Mouse (Mus musculus): ENCODE results near the gene Tmem144. TPM values are rescaled to one million over a fixed set of nuclear protein-coding genes. Genes with fewer than 3 reads are reported as not detected.
A peak's percentile ranks its signal among the peaks of the same experiment; 100 is the strongest.

Tmem144 gene
- polyA plus RNA-seq, 1 experiment: 0.60 TPM

GRCm38 (mm10) chr3:79829289-79829688 is 23.3 kb downstream of the Tmem144 start:
- TF ChIP-seq POLR2A (IDR thresholded peaks at IDR 0.05; ENCODE audit: borderline replicate concordance, extremely low read depth, insufficient read depth, insufficient read length, poor library complexity, severe bottlenecking): no peak
- no peak for TF ChIP-seq CTCF (IDR thresholded peaks at IDR 0.05; ENCODE audit: borderline replicate concordance, extremely low read depth, insufficient read depth, insufficient read length)
- no peak for DNase-seq (ENCODE audit: low read depth)

DNA sequence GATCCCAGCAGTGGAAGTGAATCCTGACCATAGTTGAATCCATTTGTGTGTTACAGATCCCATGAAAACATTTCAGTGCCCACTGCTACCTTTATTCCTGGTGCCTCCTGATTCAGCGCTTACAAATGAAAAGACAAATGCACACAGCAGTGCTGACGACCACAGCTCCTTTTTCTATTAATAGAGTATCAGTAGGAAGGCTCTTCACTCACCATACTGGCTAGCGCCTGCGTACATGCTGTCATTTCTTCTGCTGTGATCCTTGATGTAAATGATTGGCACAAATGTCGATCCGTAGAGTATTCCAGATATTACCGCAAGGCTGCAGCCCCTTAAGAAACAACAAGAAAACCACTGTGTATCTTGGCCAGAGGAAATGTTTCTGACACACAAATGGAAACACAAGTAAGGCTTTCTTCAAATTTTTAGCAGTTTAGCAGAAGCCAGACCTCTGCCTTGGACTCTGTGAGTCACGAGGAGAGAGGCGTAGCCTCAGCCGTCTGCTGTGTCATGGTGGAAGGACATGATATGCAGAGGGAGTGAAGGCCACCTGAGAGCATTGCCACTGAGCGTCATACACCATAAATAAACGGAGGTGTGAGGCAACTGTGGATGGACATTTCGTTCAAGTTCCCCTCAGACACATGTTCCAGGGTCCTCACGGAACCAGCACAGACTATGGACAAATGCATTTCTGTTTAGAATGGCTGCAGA is 27.3 kb downstream of the Tmem144 start:
- no peak for DNase-seq (ENCODE audit: low read depth)
- no peak for TF ChIP-seq POLR2A (IDR thresholded peaks at IDR 0.05; ENCODE audit: borderline replicate concordance, extremely low read depth, insufficient read depth, insufficient read length, poor library complexity, severe bottlenecking)
- TF ChIP-seq CTCF (IDR thresholded peaks at IDR 0.05; ENCODE audit: borderline replicate concordance, extremely low read depth, insufficient read depth, insufficient read length): no peak

GRCm38 (mm10) chr3:79823176-79823575 is 29.4 kb downstream of the Tmem144 start:
- DNase-seq (ENCODE audit: low read depth): no peak
- TF ChIP-seq POLR2A (IDR thresholded peaks at IDR 0.05; ENCODE audit: borderline replicate concordance, extremely low read depth, insufficient read depth, insufficient read length, poor library complexity, severe bottlenecking) (no peak), CTCF (IDR thresholded peaks at IDR 0.05; ENCODE audit: borderline replicate concordance, extremely low read depth, insufficient read depth, insufficient read length) (no peak)

DNA sequence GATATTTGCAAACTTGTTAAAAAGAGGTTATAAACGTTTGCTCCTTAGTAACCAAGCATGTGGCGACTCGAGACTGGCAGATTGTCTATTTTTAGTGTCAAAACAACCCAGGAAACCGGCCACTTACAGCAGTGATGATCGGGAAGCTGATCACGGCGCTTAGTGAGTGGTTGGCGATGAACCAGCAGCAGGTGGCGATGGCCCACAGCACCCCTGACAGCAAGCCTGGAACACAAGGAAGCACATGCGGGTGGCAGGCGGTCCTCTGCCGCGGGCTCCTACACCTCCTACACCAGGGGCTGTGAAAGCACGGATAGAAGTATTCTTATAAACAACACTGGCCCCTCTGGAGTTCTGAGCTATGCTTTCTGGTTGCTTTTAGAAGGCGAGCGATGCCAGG is 31.4 kb downstream of the Tmem144 start:
- TF ChIP-seq POLR2A (IDR thresholded peaks at IDR 0.05; ENCODE audit: borderline replicate concordance, extremely low read depth, insufficient read depth, insufficient read length, poor library complexity, severe bottlenecking) (no peak), CTCF (IDR thresholded peaks at IDR 0.05; ENCODE audit: borderline replicate concordance, extremely low read depth, insufficient read depth, insufficient read length) (no peak)
- no peak for DNase-seq (ENCODE audit: low read depth)

DNA sequence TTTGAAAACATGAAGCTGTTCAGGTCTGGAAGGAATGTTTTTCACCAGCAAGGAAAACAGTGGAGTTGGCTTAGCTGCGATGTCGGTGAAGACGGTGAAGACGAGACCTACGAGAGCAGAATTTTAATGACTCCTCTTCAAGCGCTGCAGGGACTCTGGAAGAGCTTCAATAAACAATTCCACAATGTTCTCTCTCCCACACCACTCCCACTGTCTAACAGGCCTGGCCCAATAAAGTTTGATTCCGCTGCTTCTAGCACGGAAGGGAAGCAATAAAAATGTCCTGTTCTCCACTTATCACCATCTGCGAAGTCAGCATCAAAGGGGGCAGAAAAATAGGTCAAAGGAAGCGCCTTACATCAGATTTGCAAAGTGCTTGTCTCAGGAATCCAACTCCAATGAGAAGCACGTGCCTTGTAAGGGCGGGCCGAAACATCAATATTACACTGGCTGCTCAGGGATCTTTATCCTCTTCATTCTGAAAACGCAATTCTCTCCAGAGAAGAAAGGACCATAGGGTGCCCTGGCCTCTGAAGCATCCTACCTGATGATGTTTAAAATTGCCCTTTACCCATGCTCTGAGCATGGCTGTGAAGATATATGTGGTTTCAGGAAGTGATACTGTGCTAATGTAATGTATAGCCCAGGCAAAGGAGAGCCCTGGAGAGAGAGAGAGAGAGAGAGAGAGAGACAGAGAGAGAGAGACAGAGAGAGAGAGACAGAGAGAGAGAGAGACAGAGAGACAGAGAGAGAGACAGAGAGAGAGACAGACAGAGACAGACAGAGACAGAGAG is 34.2 kb downstream of the Tmem144 start:
- no peak for TF ChIP-seq POLR2A (IDR thresholded peaks at IDR 0.05; ENCODE audit: borderline replicate concordance, extremely low read depth, insufficient read depth, insufficient read length, poor library complexity, severe bottlenecking)
- no peak for TF ChIP-seq CTCF (IDR thresholded peaks at IDR 0.05; ENCODE audit: borderline replicate concordance, extremely low read depth, insufficient read depth, insufficient read length)
- peak; percentile 64 for DNase-seq (ENCODE audit: low read depth)

- no peak for TF ChIP-seq POLR2A (IDR thresholded peaks at IDR 0.05; ENCODE audit: borderline replicate concordance, extremely low read depth, insufficient read depth, insufficient read length, poor library complexity, severe bottlenecking)
- no peak for TF ChIP-seq CTCF (IDR thresholded peaks at IDR 0.05; ENCODE audit: borderline replicate concordance, extremely low read depth, insufficient read depth, insufficient read length)
Observed at GRCm38 (mm10) chr3:79816229-79816628, 36.3 kb downstream of the Tmem144 start.

GRCm38 (mm10) chr3:79813814-79814490 is 38.6 kb downstream of the Tmem144 start:
- DNase-seq (ENCODE audit: low read depth): peak; percentile 89
- TF ChIP-seq CTCF (IDR thresholded peaks at IDR 0.05; ENCODE audit: borderline replicate concordance, extremely low read depth, insufficient read depth, insufficient read length): peak; percentile 96
- TF ChIP-seq POLR2A (IDR thresholded peaks at IDR 0.05; ENCODE audit: borderline replicate concordance, extremely low read depth, insufficient read depth, insufficient read length, poor library complexity, severe bottlenecking): no peak

More at GRCm38 (mm10) chr3:79816229-79816628, 36.3 kb downstream of the Tmem144 start:
- no peak for DNase-seq (ENCODE audit: low read depth)

DNA sequence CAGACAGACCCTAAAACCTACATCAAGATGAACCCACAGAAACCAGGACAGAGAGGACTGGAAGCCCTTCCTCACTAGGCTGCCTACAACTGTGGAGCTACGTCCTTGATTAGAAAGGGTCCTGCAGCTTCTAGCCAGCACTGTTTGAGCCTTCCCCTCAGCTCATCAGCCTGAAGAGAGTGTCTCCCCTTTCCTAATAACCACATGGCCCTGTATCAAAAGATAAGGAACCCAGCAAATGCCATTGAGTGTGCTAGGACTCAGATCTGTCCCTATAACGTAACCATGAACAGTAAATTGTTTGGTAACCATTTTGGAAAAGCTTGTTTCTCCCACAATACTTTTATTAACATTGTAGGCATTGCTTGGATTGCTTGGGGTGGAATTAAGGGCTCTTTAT is 40.5 kb downstream of the Tmem144 start:
- TF ChIP-seq POLR2A (IDR thresholded peaks at IDR 0.05; ENCODE audit: borderline replicate concordance, extremely low read depth, insufficient read depth, insufficient read length, poor library complexity, severe bottlenecking): no peak
- TF ChIP-seq CTCF (IDR thresholded peaks at IDR 0.05; ENCODE audit: borderline replicate concordance, extremely low read depth, insufficient read depth, insufficient read length): no peak
- no peak for DNase-seq (ENCODE audit: low read depth)

DNA sequence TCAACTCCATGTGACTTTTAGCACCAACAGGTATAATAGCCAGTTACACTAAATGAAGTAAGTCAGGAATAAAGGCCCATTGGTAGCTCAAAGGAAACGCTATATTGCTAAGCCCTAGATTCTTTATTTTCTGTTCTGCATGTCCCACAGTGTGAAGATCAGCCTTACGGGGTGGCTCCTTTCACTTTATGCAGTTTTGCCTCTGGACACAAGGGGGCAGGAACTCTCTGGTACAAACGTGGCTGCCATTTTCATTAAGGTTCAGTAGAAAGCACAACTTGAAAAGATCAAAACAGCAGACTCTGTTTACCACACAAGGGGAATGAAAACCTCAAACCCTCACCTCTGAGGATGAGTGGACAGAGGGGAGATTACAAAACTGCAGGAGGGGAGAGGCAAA is 40.9 kb downstream of the Tmem144 start:
- TF ChIP-seq POLR2A (IDR thresholded peaks at IDR 0.05; ENCODE audit: borderline replicate concordance, extremely low read depth, insufficient read depth, insufficient read length, poor library complexity, severe bottlenecking): no peak
- peak; percentile 41; the same call in 1 of the 2 replicates for TF ChIP-seq CTCF (IDR thresholded peaks at IDR 0.05; ENCODE audit: borderline replicate concordance, extremely low read depth, insufficient read depth, insufficient read length)
- DNase-seq (ENCODE audit: low read depth): no peak

- no peak for DNase-seq (ENCODE audit: low read depth)
- TF ChIP-seq POLR2A (IDR thresholded peaks at IDR 0.05; ENCODE audit: borderline replicate concordance, extremely low read depth, insufficient read depth, insufficient read length, poor library complexity, severe bottlenecking): no peak
- TF ChIP-seq CTCF (IDR thresholded peaks at IDR 0.05; ENCODE audit: borderline replicate concordance, extremely low read depth, insufficient read depth, insufficient read length): no peak
Observed at GRCm38 (mm10) chr3:79810563-79810962, 42.0 kb downstream of the Tmem144 start.

DNA sequence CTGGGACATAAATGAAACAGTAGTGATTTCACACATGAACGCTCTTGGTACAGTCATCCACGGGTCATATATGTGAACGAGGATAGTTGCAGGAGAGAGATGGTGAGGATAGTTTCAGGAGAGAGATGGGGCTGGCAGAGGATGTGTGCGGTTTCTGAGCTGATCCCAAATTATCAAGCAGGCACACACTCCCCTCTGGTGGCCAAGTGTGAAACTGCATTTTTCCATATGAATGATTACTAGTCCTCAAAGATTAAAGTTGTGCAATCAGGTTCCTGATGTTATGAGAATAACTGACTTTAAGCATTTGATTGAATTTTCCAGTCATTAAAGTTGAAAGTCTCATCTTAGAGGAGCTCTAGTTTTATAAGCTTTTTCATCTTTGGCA is 43.4 kb downstream of the Tmem144 start:
- peak; percentile 88 for TF ChIP-seq CTCF (IDR thresholded peaks at IDR 0.05; ENCODE audit: borderline replicate concordance, extremely low read depth, insufficient read depth, insufficient read length)
- no peak for TF ChIP-seq POLR2A (IDR thresholded peaks at IDR 0.05; ENCODE audit: borderline replicate concordance, extremely low read depth, insufficient read depth, insufficient read length, poor library complexity, severe bottlenecking)
- DNase-seq (ENCODE audit: low read depth): peak; percentile 83

Measured in brain, embryonic 14.5 days (tissue).